Mouse (Mus musculus): ENCODE data around the gene BC005537.

DNA sequence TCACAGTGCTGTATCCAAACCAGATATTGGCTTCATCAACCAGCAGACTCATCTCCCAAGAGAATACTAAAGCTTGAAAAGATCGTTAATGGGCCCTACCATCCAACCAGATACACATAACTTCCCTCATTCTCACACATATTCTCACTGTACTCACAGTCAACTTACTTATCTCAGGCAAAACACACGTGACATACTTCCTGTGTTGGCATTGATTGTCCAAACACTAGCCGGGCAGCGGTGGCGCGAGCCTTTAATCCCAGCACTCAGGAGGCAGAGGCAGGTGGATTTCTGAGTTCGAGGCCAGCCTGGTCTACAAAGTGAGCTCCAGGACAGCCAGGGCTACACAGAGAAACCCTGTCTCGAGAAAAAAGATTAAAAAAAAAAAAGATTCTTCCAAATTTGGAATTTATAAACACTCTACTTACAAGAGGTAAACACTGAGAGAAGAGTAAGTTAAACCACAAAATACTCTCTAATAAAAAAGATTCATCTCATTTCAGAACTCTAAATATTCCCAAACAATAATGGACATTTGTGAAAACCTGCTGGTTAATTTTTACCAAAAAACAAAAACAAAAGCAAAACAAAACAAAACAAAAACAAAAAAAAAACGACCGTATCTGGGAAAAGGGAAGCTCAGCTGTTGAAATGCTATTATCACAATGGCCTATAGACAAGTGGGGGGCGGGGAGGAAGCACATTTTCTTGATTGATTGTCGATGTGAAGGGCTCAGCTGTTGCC lies 43.5 kb upstream of the BC005537 start:
- no peak for TF ChIP-seq POLR2A (IDR thresholded peaks at IDR 0.05; ENCODE audit: extremely low read depth, insufficient read depth, low read length)
- no peak for TF ChIP-seq CTCF (IDR thresholded peaks at IDR 0.05; ENCODE audit: extremely low read depth, insufficient read depth, low read length)
